Mouse (Mus musculus): ENCODE measurements around the gene Tenm3. TPM values are rescaled to one million over a fixed set of nuclear protein-coding genes. Genes with fewer than 3 reads are reported as not detected.

Tenm3 gene
- 12.8 TPM for polyA plus RNA-seq (2012; fragmentation: generic; extraction: Trizol)

DNA sequence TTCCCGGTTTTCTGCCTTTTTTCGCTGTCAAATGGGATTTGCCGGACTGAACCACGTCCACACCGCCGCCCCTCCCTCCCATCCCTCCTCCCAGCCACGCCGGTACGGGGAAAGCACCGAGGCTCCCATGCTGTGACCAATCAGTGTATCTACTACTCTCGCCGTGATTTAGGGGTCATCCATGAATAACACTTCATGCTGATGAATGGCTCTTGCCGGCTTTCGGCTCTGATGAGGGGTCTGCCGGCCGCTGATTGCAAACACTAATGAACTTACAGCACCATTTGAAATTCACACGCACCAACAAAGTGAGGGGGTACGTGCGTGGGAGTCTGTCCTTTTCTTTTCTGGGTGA lies at the start of gene Tenm3:
Gene Tenm3, minus strand, starts transcription at position 21 of the 355 bp plus-strand sequence.
- H3K27me3 ChIP-seq (ENCODE audit: control insufficient read depth, insufficient read depth, insufficient read length): no peaks in the 10 kb centered on the region
- TF ChIP-seq TCF12 (IDR thresholded peaks at IDR 0.05; ENCODE audit: insufficient read depth, poor library complexity, severe bottlenecking) (no peak), MYOD1 (IDR thresholded peaks at IDR 0.05; ENCODE audit: control insufficient read depth in 1 of 3, insufficient read length in 2 of 3, low read depth in 2 of 3) (no peak), REST (IDR thresholded peaks at IDR 0.05; ENCODE audit: insufficient read depth, insufficient read length) (no peak), POLR2A (IDR thresholded peaks at IDR 0.05; ENCODE audit: insufficient read length, low read depth) (no peak), MYOG (IDR thresholded peaks at IDR 0.05; ENCODE audit: control insufficient read depth in 1 of 3, insufficient read depth in 1 of 3, insufficient read length in 2 of 3, low read depth in 2 of 3) (no peak), MAX (IDR thresholded peaks at IDR 0.05; ENCODE audit: low read depth) (no peak), USF1 (IDR thresholded peaks at IDR 0.05; ENCODE audit: low read depth) (no peak), CEBPB (IDR thresholded peaks at IDR 0.05; ENCODE audit: insufficient read depth, poor library complexity, severe bottlenecking) (no peak), E2F4 (IDR thresholded peaks at IDR 0.05; ENCODE audit: insufficient read depth) (no peak), TCF3 (IDR thresholded peaks at IDR 0.05; ENCODE audit: insufficient read length, low read depth) (no peak), POLR2AphosphoS2 (IDR thresholded peaks at IDR 0.05; ENCODE audit: insufficient read length, low read depth) (no peak), SRF (IDR thresholded peaks at IDR 0.05; ENCODE audit: control insufficient read depth, insufficient read length, low read depth) (no peak)

DNA sequence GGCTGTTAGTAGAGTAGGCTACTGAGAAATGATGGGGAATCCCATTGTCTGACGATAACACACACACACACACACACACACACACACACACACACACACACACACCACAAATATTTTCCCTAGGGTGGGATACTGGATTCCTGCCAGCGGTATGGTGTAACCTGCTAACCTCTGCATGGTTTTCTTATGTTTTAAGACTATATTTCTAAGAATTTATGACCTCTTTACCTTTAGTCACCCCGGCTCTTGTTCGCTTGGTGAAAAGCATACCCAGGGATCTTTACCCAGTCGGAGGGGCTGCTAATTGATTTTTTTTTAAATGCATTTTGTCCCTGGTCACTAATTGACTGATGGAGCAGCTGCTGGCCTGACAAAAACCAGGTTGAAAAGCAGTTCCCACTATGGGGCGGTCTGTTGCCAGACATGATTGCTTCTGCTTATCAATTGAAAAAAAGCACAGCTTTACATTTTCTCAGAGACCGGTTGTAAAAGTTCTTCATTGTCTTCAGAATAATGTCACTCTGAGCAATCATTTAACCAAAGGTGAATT lies 46.5 kb upstream of the Tenm3 start:
- H3K36me3 ChIP-seq (ENCODE audit: control insufficient read depth, insufficient read depth): no peaks in the 10 kb centered on the region
- no peak overlapping the region for H3K4me3 ChIP-seq
- H3K4me2 ChIP-seq (ENCODE audit: low read depth): no peak overlapping the region
- no peak for TF ChIP-seq E2F4 (IDR thresholded peaks at IDR 0.05; ENCODE audit: insufficient read depth)
- no peak for TF ChIP-seq POLR2A (IDR thresholded peaks at IDR 0.05; ENCODE audit: insufficient read length, low read depth)
- no peak for TF ChIP-seq TCF12 (IDR thresholded peaks at IDR 0.05; ENCODE audit: insufficient read depth, poor library complexity, severe bottlenecking)
- TF ChIP-seq REST (IDR thresholded peaks at IDR 0.05; ENCODE audit: insufficient read depth, insufficient read length): no peak
- no peak for TF ChIP-seq POLR2AphosphoS2 (IDR thresholded peaks at IDR 0.05; ENCODE audit: insufficient read length, low read depth)
- TF ChIP-seq USF1 (IDR thresholded peaks at IDR 0.05; ENCODE audit: low read depth): no peak
- TF ChIP-seq MYOD1 (IDR thresholded peaks at IDR 0.05; ENCODE audit: control insufficient read depth in 1 of 3, insufficient read length in 2 of 3, low read depth in 2 of 3): no peak
- TF ChIP-seq SRF (IDR thresholded peaks at IDR 0.05; ENCODE audit: control insufficient read depth, insufficient read length, low read depth): no peak
- no peak for TF ChIP-seq MAX (IDR thresholded peaks at IDR 0.05; ENCODE audit: low read depth)
- no peak for TF ChIP-seq MYOG (IDR thresholded peaks at IDR 0.05; ENCODE audit: control insufficient read depth in 1 of 3, insufficient read depth in 1 of 3, insufficient read length in 2 of 3, low read depth in 2 of 3)
- no peak for TF ChIP-seq CEBPB (IDR thresholded peaks at IDR 0.05; ENCODE audit: insufficient read depth, poor library complexity, severe bottlenecking)
- TF ChIP-seq TCF3 (IDR thresholded peaks at IDR 0.05; ENCODE audit: insufficient read length, low read depth): no peak
- no peaks in the 10 kb centered on the region for H3K79me2 ChIP-seq (ENCODE audit: control insufficient read depth, insufficient read depth)
- H3ac ChIP-seq (ENCODE audit: control insufficient read depth, insufficient read length): no peak overlapping the region
- H3K27me3 ChIP-seq (ENCODE audit: control insufficient read depth, insufficient read depth, insufficient read length): no peaks in the 10 kb centered on the region

More for the DNA sequence above, at the start of gene Tenm3:
- Histone ChIP-seq H3K36me3 (ENCODE audit: control insufficient read depth, insufficient read depth) (no peaks in the 10 kb centered on the region), H3K4me3 (peak within 1 kb of the TSS; percentile 78), H3K4me2 (ENCODE audit: low read depth) (peak within 1 kb of the TSS; percentile 90), H3ac (ENCODE audit: control insufficient read depth, insufficient read length) (peak within 1 kb of the TSS; percentile 36), H3K79me2 (ENCODE audit: control insufficient read depth, insufficient read depth) (peaks cover 36% of the 10 kb centered on the region)

DNA sequence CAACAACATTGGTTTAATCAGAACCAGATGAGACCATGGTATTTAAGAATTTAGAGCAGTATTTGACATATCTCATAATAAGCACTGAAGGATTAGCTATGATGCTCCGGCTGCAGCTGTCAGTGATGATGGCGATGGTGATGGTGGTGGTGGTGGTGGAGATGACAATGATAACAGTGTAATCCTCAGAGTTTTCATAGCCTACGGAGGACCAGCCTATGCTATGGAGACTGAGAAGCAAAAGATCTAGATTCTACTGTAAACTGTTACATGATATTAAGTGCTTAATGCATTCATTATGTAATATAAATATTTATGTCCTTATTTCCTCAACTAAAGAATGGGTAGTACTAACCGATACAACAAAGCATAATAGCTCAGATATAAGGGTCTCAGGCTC lies 40.5 kb upstream of the Tenm3 start:
- Histone ChIP-seq H3ac (ENCODE audit: control insufficient read depth, insufficient read length) (no peak overlapping the region), H3K36me3 (ENCODE audit: control insufficient read depth, insufficient read depth) (no peaks in the 10 kb centered on the region), H3K4me2 (ENCODE audit: low read depth) (no peak overlapping the region), H3K27me3 (ENCODE audit: control insufficient read depth, insufficient read depth, insufficient read length) (no peaks in the 10 kb centered on the region), H3K79me2 (ENCODE audit: control insufficient read depth, insufficient read depth) (no peaks in the 10 kb centered on the region), H3K4me3 (no peak overlapping the region)
- TF ChIP-seq SRF (IDR thresholded peaks at IDR 0.05; ENCODE audit: control insufficient read depth, insufficient read length, low read depth): no peak
- no peak for TF ChIP-seq MAX (IDR thresholded peaks at IDR 0.05; ENCODE audit: low read depth)
- TF ChIP-seq POLR2A (IDR thresholded peaks at IDR 0.05; ENCODE audit: insufficient read length, low read depth): no peak
- TF ChIP-seq E2F4 (IDR thresholded peaks at IDR 0.05; ENCODE audit: insufficient read depth): no peak
- no peak for TF ChIP-seq USF1 (IDR thresholded peaks at IDR 0.05; ENCODE audit: low read depth)
- TF ChIP-seq CEBPB (IDR thresholded peaks at IDR 0.05; ENCODE audit: insufficient read depth, poor library complexity, severe bottlenecking): no peak

DNA sequence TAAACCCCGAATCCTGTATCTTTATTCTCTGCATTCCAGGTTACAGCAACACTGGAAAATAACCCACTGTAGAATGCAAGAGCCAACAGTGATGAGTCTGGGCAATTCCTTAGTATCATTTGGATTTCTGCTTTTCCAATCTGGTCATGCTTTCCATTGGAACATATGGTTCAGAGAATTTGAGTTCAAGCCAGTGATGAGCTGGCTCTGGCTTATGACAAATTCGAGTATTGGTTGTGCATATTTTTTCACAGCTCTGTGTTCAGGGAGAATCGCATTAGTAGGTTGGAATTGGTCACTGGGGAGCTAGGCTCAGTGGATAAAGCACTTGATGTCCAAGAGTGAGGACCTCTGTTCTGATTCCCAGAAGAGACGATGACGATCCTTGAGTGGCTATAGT lies 36.8 kb upstream of the Tenm3 start:
- Histone ChIP-seq H3K4me2 (ENCODE audit: low read depth) (no peak overlapping the region), H3K79me2 (ENCODE audit: control insufficient read depth, insufficient read depth) (no peaks in the 10 kb centered on the region)
- TF ChIP-seq POLR2AphosphoS2 (IDR thresholded peaks at IDR 0.05; ENCODE audit: insufficient read length, low read depth) (no peak), SRF (IDR thresholded peaks at IDR 0.05; ENCODE audit: control insufficient read depth, insufficient read length, low read depth) (no peak), TCF12 (IDR thresholded peaks at IDR 0.05; ENCODE audit: insufficient read depth, poor library complexity, severe bottlenecking) (no peak), USF1 (IDR thresholded peaks at IDR 0.05; ENCODE audit: low read depth) (no peak), REST (IDR thresholded peaks at IDR 0.05; ENCODE audit: insufficient read depth, insufficient read length) (no peak), MYOG (IDR thresholded peaks at IDR 0.05; ENCODE audit: control insufficient read depth in 1 of 3, insufficient read depth in 1 of 3, insufficient read length in 2 of 3, low read depth in 2 of 3) (no peak), TCF3 (IDR thresholded peaks at IDR 0.05; ENCODE audit: insufficient read length, low read depth) (no peak), MAX (IDR thresholded peaks at IDR 0.05; ENCODE audit: low read depth) (no peak), MYOD1 (IDR thresholded peaks at IDR 0.05; ENCODE audit: control insufficient read depth in 1 of 3, insufficient read length in 2 of 3, low read depth in 2 of 3) (no peak), CEBPB (IDR thresholded peaks at IDR 0.05; ENCODE audit: insufficient read depth, poor library complexity, severe bottlenecking) (no peak)

More for the DNA sequence above, 36.8 kb upstream of the Tenm3 start:
- Histone ChIP-seq H3K36me3 (ENCODE audit: control insufficient read depth, insufficient read depth) (no peaks in the 10 kb centered on the region), H3K27me3 (ENCODE audit: control insufficient read depth, insufficient read depth, insufficient read length) (no peaks in the 10 kb centered on the region), H3ac (ENCODE audit: control insufficient read depth, insufficient read length) (no peak overlapping the region), H3K4me3 (no peak overlapping the region)
